Mouse (Mus musculus): ENCODE data around the gene Rnf167. TPM values are rescaled to one million over a fixed set of nuclear protein-coding genes. Genes with fewer than 3 reads are reported as not detected.

Rnf167 gene
- total and polyA plus RNA-seq, 2 experiments: 34.3 to 75.4 TPM

DNA sequence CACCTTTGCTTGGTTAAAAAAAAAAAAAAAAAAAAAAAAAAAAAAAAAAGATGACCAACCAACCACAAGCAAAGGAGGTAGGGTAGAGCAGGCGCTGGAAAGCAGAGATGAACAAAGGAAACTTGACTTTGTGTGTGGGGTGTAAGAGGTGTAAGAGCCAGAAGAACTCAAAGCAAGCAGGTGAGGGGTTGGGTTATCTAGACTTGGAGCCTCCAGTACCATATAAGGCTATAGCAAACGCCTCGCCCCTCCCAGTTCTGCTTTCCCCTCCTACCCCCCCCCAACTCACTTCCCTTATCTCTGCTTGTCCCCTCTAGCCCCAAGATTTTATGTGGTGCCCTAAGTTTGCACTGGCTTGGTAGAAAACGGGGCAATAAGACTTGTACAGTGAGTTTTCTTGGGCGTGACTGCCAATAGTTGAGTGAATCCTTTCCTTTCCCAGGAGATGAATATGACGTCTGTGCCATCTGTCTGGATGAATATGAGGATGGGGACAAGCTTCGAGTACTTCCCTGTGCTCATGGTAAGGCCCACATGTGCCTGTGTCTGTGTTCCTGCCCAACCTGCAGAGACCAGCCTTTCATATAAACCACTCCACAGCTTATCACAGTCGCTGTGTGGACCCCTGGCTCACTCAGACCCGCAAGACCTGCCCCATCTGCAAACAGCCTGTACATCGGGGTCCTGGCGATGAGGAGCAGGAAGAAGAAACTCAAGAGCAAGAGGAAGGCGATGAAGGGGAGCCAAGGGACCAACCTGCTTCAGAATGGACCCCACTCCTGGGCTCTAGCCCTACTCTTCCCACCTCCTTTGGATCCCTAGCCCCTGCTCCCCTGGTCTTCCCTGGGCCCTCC is 3.5 kb downstream of the Rnf167 start:
- H3K36me3 ChIP-seq (ENCODE audit: control insufficient read depth, insufficient read depth, low read length): peaks cover 36% of the 10 kb centered on the region
- peaks cover 39% of the 10 kb centered on the region for H3K79me2 ChIP-seq (ENCODE audit: control insufficient read depth, insufficient read depth, low read length)
- WGBS: 71% methylated on average over 12 of the region's 12 CpGs
- no peak overlapping the region for H3K27ac ChIP-seq (replicated peaks; ENCODE audit: insufficient read depth, low read depth, low read length)
- no peaks in the 10 kb centered on the region for H3K27me3 ChIP-seq (ENCODE audit: control insufficient read depth, insufficient read depth, low read length)
- H3K4me3 ChIP-seq (ENCODE audit: insufficient read depth, low read depth, low read length): no peak overlapping the region
- peaks cover 29% of the 10 kb centered on the region for H3K4me1 ChIP-seq (ENCODE audit: control insufficient read depth, insufficient read depth, low read length)
- no peak for DNase-seq (ENCODE audit: extremely low read depth, low read depth, low spot score)
- no peak overlapping the region; the same call in 1 of the 2 replicates for H3K9ac ChIP-seq (ENCODE audit: low read depth, low read length)
- no peak for TF ChIP-seq POLR2A (IDR thresholded peaks at IDR 0.05; ENCODE audit: extremely low read depth, insufficient read depth, low read length)
- TF ChIP-seq CTCF (IDR thresholded peaks at IDR 0.05; ENCODE audit: low read depth, low read length): no peak

- peaks cover 21% of the 10 kb centered on the region for H3K4me1 ChIP-seq (ENCODE audit: control insufficient read depth, insufficient read depth, low read length)
- TF ChIP-seq POLR2A (IDR thresholded peaks at IDR 0.05; ENCODE audit: extremely low read depth, insufficient read depth, low read length): no peak
- TF ChIP-seq CTCF (IDR thresholded peaks at IDR 0.05; ENCODE audit: low read depth, low read length): no peak
- H3K9ac ChIP-seq (ENCODE audit: low read depth, low read length): no peak overlapping the region
- no peak for DNase-seq (ENCODE audit: extremely low read depth, low read depth, low spot score)
- peaks cover 38% of the 10 kb centered on the region for H3K79me2 ChIP-seq (ENCODE audit: control insufficient read depth, insufficient read depth, low read length)
- peaks cover 36% of the 10 kb centered on the region for H3K36me3 ChIP-seq (ENCODE audit: control insufficient read depth, insufficient read depth, low read length)
- no peaks in the 10 kb centered on the region for H3K27me3 ChIP-seq (ENCODE audit: control insufficient read depth, insufficient read depth, low read length)
- WGBS: 40% methylated on average over 2 of the region's 2 CpGs
- no peak overlapping the region for H3K27ac ChIP-seq (replicated peaks; ENCODE audit: insufficient read depth, low read depth, low read length)
- H3K4me3 ChIP-seq (ENCODE audit: insufficient read depth, low read depth, low read length): no peak overlapping the region
These were observed 4.4 kb downstream of the Rnf167 start for GRCm38 (mm10) chr11:70651391-70651790.

DNA sequence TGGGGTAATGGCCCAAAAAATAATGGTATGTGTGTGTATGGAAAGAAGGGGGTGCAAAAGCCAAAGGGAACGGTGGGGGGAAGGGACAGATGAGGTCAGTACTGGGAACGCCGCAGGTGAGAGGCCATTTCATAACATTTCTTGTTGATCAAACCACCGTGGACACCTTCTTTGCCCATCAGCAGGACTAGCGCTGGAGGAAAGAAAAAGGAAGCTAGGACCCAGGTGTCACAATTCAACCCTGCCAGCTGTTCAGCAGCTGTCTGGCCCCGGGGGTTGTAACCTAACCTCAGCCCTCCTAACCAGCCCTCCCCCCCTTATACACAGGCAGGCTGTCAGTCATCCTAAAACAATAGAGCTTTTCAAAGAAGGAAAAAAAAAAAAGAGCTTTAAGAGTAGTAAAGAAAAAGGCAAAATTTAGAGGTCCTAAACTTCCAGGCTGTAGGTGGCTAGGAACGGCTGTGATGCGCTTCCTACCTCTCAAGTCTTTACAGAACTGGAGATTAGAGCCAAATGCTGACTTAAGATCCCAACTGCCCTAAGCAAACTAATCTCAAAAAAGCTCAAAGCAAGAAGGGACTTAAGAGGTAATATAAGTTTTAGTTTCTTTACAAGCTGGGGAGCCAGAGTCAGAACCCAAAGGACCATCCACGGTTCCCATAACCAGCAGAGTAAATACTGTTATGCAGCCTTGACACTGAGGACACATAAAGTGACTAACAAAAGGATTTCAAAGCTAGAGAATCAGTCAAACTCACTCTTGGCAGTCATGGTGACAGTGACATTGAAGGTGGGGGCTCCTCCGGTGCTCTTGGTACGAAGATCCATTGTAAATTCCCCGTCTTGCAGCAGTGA is 5.2 kb downstream of the Rnf167 start:
- Histone ChIP-seq H3K4me3 (ENCODE audit: insufficient read depth, low read depth, low read length) (peak overlapping the region; percentile 96), H3K9ac (ENCODE audit: low read depth, low read length) (peak overlapping the region; percentile 98), H3K36me3 (ENCODE audit: control insufficient read depth, insufficient read depth, low read length) (peaks cover 36% of the 10 kb centered on the region), H3K27ac (replicated peaks; ENCODE audit: insufficient read depth, low read depth, low read length) (peak overlapping the region; percentile 42), H3K4me1 (ENCODE audit: control insufficient read depth, insufficient read depth, low read length) (peaks cover 23% of the 10 kb centered on the region), H3K27me3 (ENCODE audit: control insufficient read depth, insufficient read depth, low read length) (no peaks in the 10 kb centered on the region), H3K79me2 (ENCODE audit: control insufficient read depth, insufficient read depth, low read length) (peaks cover 34% of the 10 kb centered on the region)
- no peak for TF ChIP-seq CTCF (IDR thresholded peaks at IDR 0.05; ENCODE audit: low read depth, low read length)
- no peak for TF ChIP-seq POLR2A (IDR thresholded peaks at IDR 0.05; ENCODE audit: extremely low read depth, insufficient read depth, low read length)
- WGBS: 22% methylated on average over 12 of the region's 12 CpGs
- no peak for DNase-seq (ENCODE audit: extremely low read depth, low read depth, low spot score)

DNA sequence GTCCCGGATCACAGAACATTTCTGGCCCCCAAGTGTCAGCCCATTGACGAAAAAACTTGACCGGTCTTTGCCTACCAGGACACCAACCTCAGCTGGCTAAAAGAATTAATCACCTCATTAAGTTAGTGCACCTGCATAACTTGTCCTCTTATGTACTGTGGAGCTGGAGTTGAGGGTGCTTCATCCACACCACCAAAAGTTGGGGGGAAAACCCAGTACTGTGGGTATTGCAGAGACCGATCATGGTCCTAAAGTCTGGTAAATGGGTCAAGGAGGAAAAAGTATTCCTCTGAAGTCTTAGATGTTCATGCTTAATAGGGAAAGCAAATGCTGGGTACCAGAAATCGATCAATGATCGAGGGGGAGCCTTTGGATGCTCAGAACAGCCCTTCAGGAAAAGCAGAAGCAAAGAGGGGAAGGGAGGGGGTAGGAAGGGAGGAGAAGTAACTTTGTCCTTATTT is 5.9 kb downstream of the Rnf167 start:
- Histone ChIP-seq H3K9ac (ENCODE audit: low read depth, low read length) (peak overlapping the region; percentile 98), H3K27me3 (ENCODE audit: control insufficient read depth, insufficient read depth, low read length) (no peaks in the 10 kb centered on the region), H3K79me2 (ENCODE audit: control insufficient read depth, insufficient read depth, low read length) (peaks cover 30% of the 10 kb centered on the region), H3K36me3 (ENCODE audit: control insufficient read depth, insufficient read depth, low read length) (peaks cover 36% of the 10 kb centered on the region), H3K4me1 (ENCODE audit: control insufficient read depth, insufficient read depth, low read length) (peaks cover 23% of the 10 kb centered on the region), H3K4me3 (ENCODE audit: insufficient read depth, low read depth, low read length) (peak overlapping the region; percentile 96), H3K27ac (replicated peaks; ENCODE audit: insufficient read depth, low read depth, low read length) (peak overlapping the region; percentile 42)
- TF ChIP-seq CTCF (IDR thresholded peaks at IDR 0.05; ENCODE audit: low read depth, low read length) (no peak), POLR2A (IDR thresholded peaks at IDR 0.05; ENCODE audit: extremely low read depth, insufficient read depth, low read length) (no peak)
- WGBS: 20% methylated on average over 6 of the region's 6 CpGs
- DNase-seq (ENCODE audit: extremely low read depth, low read depth, low spot score): no peak

DNA sequence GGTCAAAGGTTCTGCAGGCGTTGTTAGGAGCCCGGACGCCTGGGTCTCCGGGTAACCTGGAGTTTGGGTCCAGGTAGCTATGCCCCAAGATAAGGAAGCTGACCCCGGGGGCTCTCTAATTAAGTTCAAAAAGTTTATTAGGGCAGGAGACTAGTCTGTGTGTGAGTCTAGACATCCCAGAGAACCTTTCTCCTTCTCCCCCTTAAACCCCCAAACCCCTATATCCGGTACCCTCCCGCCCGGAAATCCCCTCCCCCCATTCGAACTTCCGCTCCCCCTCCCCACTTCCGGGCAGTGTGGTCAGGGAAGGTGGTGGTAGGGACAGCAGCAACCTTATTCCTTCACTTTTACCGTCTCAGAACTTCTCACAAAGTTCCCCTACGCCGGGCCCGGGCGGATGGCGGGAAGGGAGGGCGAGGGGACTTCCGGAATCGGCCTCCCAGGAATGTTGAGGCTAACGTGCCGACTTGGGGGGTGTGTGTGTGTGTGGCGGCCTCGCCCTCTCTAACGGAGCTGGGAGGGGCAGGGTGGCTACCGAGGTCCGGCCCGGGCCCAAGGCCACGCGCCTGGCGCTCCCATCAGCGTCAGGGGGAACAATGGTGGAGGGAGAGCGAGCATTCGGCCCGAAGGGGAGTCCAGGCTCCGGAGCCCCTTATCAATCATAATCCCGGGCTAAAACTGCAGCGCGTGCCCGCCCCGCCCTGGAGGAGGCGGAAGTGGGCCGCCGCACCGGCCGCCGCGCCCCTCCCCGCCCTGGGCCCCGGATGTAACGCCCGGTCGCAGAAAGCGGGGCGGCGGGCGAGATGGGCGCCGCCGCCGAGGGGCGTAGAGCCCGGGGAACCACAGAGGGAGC is 6.5 kb downstream of the Rnf167 start:
- TF ChIP-seq POLR2A (IDR thresholded peaks at IDR 0.05; ENCODE audit: extremely low read depth, insufficient read depth, low read length) (no peak), CTCF (IDR thresholded peaks at IDR 0.05; ENCODE audit: low read depth, low read length) (no peak)
- H3K9ac ChIP-seq (ENCODE audit: low read depth, low read length): peak overlapping the region; percentile 98
- WGBS: under 1% methylated on average over 62 of the region's 63 CpGs
- H3K79me2 ChIP-seq (ENCODE audit: control insufficient read depth, insufficient read depth, low read length): peaks cover 29% of the 10 kb centered on the region
- DNase-seq (ENCODE audit: extremely low read depth, low read depth, low spot score): no peak
- H3K4me3 ChIP-seq (ENCODE audit: insufficient read depth, low read depth, low read length): peak overlapping the region; percentile 96
- H3K4me1 ChIP-seq (ENCODE audit: control insufficient read depth, insufficient read depth, low read length): peaks cover 19% of the 10 kb centered on the region
- H3K27ac ChIP-seq (replicated peaks; ENCODE audit: insufficient read depth, low read depth, low read length): peak overlapping the region; percentile 97
- H3K27me3 ChIP-seq (ENCODE audit: control insufficient read depth, insufficient read depth, low read length): no peaks in the 10 kb centered on the region
- H3K36me3 ChIP-seq (ENCODE audit: control insufficient read depth, insufficient read depth, low read length): peaks cover 36% of the 10 kb centered on the region

Measured in liver, adult 2 months (tissue).